Mouse (Mus musculus): ENCODE measurements at regions not wholly inside any gene's neighbourhood (a gene's known extent, or its start where the extent isn't known, plus 50 kb on each side); places are given as distances from the start of the nearest gene placed in this dataset.

- no peak overlapping the region for H3K4me3 ChIP-seq (replicated peaks; ENCODE audit: insufficient read depth, low read depth, low read length)
- 35% methylated on average over 3 of the region's 3 CpGs for WGBS
- no peak overlapping the region for H3K27ac ChIP-seq (ENCODE audit: insufficient read depth, low read length)
- H3K27me3 ChIP-seq (ENCODE audit: control insufficient read depth, insufficient read depth, low read length): no peaks in the 10 kb centered on the region
- TF ChIP-seq POLR2A (IDR thresholded peaks at IDR 0.05; ENCODE audit: borderline replicate concordance, insufficient read depth, low read length) (no peak), CTCF (IDR thresholded peaks at IDR 0.05; ENCODE audit: borderline replicate concordance, insufficient read depth, low read depth, low read length) (no peak)
- H3K4me1 ChIP-seq (ENCODE audit: control insufficient read depth, insufficient read depth, low read length): no peaks in the 10 kb centered on the region
- DNase-seq: no peak
Measured at GRCm38 (mm10) chr12:74516527-74516926, 200.3 kb upstream of the Gm11042 start.

- TF ChIP-seq POLR2A (IDR thresholded peaks at IDR 0.05; ENCODE audit: borderline replicate concordance, insufficient read depth, low read length) (no peak), CTCF (IDR thresholded peaks at IDR 0.05; ENCODE audit: borderline replicate concordance, insufficient read depth, low read depth, low read length) (no peak)
- H3K27me3 ChIP-seq (ENCODE audit: control insufficient read depth, insufficient read depth, low read length): no peaks in the 10 kb centered on the region
- no peak overlapping the region for H3K4me3 ChIP-seq (replicated peaks; ENCODE audit: insufficient read depth, low read depth, low read length)
- H3K27ac ChIP-seq (ENCODE audit: insufficient read depth, low read length): no peak overlapping the region
- DNase-seq: no peak
- WGBS: 85% methylated on average over 2 of the region's 2 CpGs
- no peaks in the 10 kb centered on the region for H3K4me1 ChIP-seq (ENCODE audit: control insufficient read depth, insufficient read depth, low read length)
Measured at GRCm38 (mm10) chr12:74502791-74503190, 186.6 kb upstream of the Gm11042 start.

- Histone ChIP-seq H3K27ac (ENCODE audit: insufficient read depth, low read length) (no peak overlapping the region), H3K4me3 (replicated peaks; ENCODE audit: insufficient read depth, low read depth, low read length) (no peak overlapping the region), H3K4me1 (ENCODE audit: control insufficient read depth, insufficient read depth, low read length) (no peaks in the 10 kb centered on the region), H3K27me3 (ENCODE audit: control insufficient read depth, insufficient read depth, low read length) (no peaks in the 10 kb centered on the region)
- TF ChIP-seq POLR2A (IDR thresholded peaks at IDR 0.05; ENCODE audit: borderline replicate concordance, insufficient read depth, low read length): no peak
- no peak for TF ChIP-seq CTCF (IDR thresholded peaks at IDR 0.05; ENCODE audit: borderline replicate concordance, insufficient read depth, low read depth, low read length)
- WGBS: 81% methylated on average over 2 of the region's 2 CpGs
- no peak for DNase-seq
Measured at GRCm38 (mm10) chr12:74477619-74478018, 161.4 kb upstream of the Gm11042 start.

- no peak overlapping the region for H3K4me3 ChIP-seq (replicated peaks; ENCODE audit: insufficient read depth, low read depth, low read length)
- WGBS: 93% methylated on average over 1 of the region's 1 CpGs
- H3K4me1 ChIP-seq (ENCODE audit: control insufficient read depth, insufficient read depth, low read length): no peaks in the 10 kb centered on the region
- no peaks in the 10 kb centered on the region for H3K27me3 ChIP-seq (ENCODE audit: control insufficient read depth, insufficient read depth, low read length)
- DNase-seq: no peak
- TF ChIP-seq POLR2A (IDR thresholded peaks at IDR 0.05; ENCODE audit: borderline replicate concordance, insufficient read depth, low read length) (no peak), CTCF (IDR thresholded peaks at IDR 0.05; ENCODE audit: borderline replicate concordance, insufficient read depth, low read depth, low read length) (no peak)
- no peak overlapping the region for H3K27ac ChIP-seq (ENCODE audit: insufficient read depth, low read length)
Measured at GRCm38 (mm10) chr12:74474741-74475140, 158.5 kb upstream of the Gm11042 start.

- no peak for DNase-seq
- H3K4me3 ChIP-seq (replicated peaks; ENCODE audit: insufficient read depth, low read depth, low read length): no peak overlapping the region
- 23% methylated on average over 4 of the region's 4 CpGs for WGBS
Measured at GRCm38 (mm10) chr12:74458521-74458920, 142.3 kb upstream of the Gm11042 start.

GRCm38 (mm10) chr12:74452375-74453090 is 136.3 kb upstream of the Gm11042 start:
- WGBS: 73% methylated on average over 4 of the region's 4 CpGs
- TF ChIP-seq POLR2A (IDR thresholded peaks at IDR 0.05; ENCODE audit: borderline replicate concordance, insufficient read depth, low read length): no peak
- no peak for TF ChIP-seq CTCF (IDR thresholded peaks at IDR 0.05; ENCODE audit: borderline replicate concordance, insufficient read depth, low read depth, low read length)
- Histone ChIP-seq H3K4me1 (ENCODE audit: control insufficient read depth, insufficient read depth, low read length) (no peaks in the 10 kb centered on the region), H3K27ac (ENCODE audit: insufficient read depth, low read length) (no peak overlapping the region), H3K4me3 (replicated peaks; ENCODE audit: insufficient read depth, low read depth, low read length) (no peak overlapping the region), H3K27me3 (ENCODE audit: control insufficient read depth, insufficient read depth, low read length) (no peaks in the 10 kb centered on the region)
- DNase-seq: no peak

More at GRCm38 (mm10) chr12:74458521-74458920, 142.3 kb upstream of the Gm11042 start:
- Histone ChIP-seq H3K4me1 (ENCODE audit: control insufficient read depth, insufficient read depth, low read length) (no peaks in the 10 kb centered on the region), H3K27ac (ENCODE audit: insufficient read depth, low read length) (no peak overlapping the region), H3K27me3 (ENCODE audit: control insufficient read depth, insufficient read depth, low read length) (no peaks in the 10 kb centered on the region)
- TF ChIP-seq POLR2A (IDR thresholded peaks at IDR 0.05; ENCODE audit: borderline replicate concordance, insufficient read depth, low read length) (no peak), CTCF (IDR thresholded peaks at IDR 0.05; ENCODE audit: borderline replicate concordance, insufficient read depth, low read depth, low read length) (no peak)

- H3K27ac ChIP-seq (ENCODE audit: insufficient read depth, low read length): no peak overlapping the region
- TF ChIP-seq POLR2A (IDR thresholded peaks at IDR 0.05; ENCODE audit: borderline replicate concordance, insufficient read depth, low read length): no peak
- no peak for TF ChIP-seq CTCF (IDR thresholded peaks at IDR 0.05; ENCODE audit: borderline replicate concordance, insufficient read depth, low read depth, low read length)
- WGBS: 81% methylated on average over 4 of the region's 4 CpGs
Measured at GRCm38 (mm10) chr12:74448248-74448647, 132.1 kb upstream of the Gm11042 start.

GRCm38 (mm10) chr12:74434874-74435273 is 118.7 kb upstream of the Gm11042 start:
- 83% methylated on average over 4 of the region's 4 CpGs for WGBS
- Histone ChIP-seq H3K4me3 (replicated peaks; ENCODE audit: insufficient read depth, low read depth, low read length) (no peak overlapping the region), H3K4me1 (ENCODE audit: control insufficient read depth, insufficient read depth, low read length) (no peaks in the 10 kb centered on the region), H3K27me3 (ENCODE audit: control insufficient read depth, insufficient read depth, low read length) (no peaks in the 10 kb centered on the region), H3K27ac (ENCODE audit: insufficient read depth, low read length) (no peak overlapping the region)
- no peak for DNase-seq
- TF ChIP-seq CTCF (IDR thresholded peaks at IDR 0.05; ENCODE audit: borderline replicate concordance, insufficient read depth, low read depth, low read length) (no peak), POLR2A (IDR thresholded peaks at IDR 0.05; ENCODE audit: borderline replicate concordance, insufficient read depth, low read length) (no peak)

More at GRCm38 (mm10) chr12:74448248-74448647, 132.1 kb upstream of the Gm11042 start:
- Histone ChIP-seq H3K4me3 (replicated peaks; ENCODE audit: insufficient read depth, low read depth, low read length) (no peak overlapping the region), H3K4me1 (ENCODE audit: control insufficient read depth, insufficient read depth, low read length) (no peaks in the 10 kb centered on the region), H3K27me3 (ENCODE audit: control insufficient read depth, insufficient read depth, low read length) (no peaks in the 10 kb centered on the region)
- no peak for DNase-seq
